Mouse (Mus musculus): Measurements from ENCODE around the gene Cers1. TPM values are rescaled to one million over a fixed set of nuclear protein-coding genes. Genes with fewer than 3 reads are reported as not detected.

The Cers1 gene
- polyA plus RNA-seq, 1 experiment from 2014 or later: 5.5 TPM

DNA sequence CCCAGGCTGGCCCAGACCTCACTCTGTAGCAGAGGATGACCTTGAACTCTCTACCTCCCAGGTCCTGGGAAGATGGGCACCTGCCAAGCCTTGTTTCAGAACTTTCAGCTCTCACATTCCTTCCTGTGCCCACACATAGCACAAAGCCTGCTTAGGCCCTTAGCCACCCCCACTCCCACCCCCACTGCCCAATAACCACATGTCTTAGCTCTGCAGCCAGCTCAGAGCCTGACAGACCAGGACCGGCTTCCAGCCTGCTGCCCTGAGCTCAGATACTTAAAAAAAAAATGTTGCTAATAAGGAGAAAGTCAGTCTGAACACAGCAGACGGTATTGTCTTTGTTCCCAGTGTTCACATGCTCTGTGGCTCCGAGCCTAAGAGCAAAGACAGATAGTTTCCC, 34.6 kb upstream of the Cers1 start:
- H3K9me3 ChIP-seq (ENCODE audit: control insufficient read depth, low read length): no peaks in the 10 kb centered on the region
- H3K4me3 ChIP-seq (ENCODE audit: low read depth, low read length): no peak overlapping the region
- H3K9ac ChIP-seq (ENCODE audit: low read length): no peak overlapping the region
- H3K36me3 ChIP-seq (ENCODE audit: control insufficient read depth, insufficient read depth, low read length): peaks cover 10% of the 10 kb centered on the region
- WGBS: 43% methylated on average over 3 of the region's 3 CpGs
- no peaks in the 10 kb centered on the region; the same call in 1 of the 2 replicates for H3K27me3 ChIP-seq (ENCODE audit: control insufficient read depth, insufficient read depth, low read length)
- H3K27ac ChIP-seq (ENCODE audit: low read depth, low read length): no peak overlapping the region
- no peak overlapping the region for H3K4me2 ChIP-seq
- DNase-seq (ENCODE audit: low spot score, missing footprints): no peak
- no peak for ATAC-seq (ENCODE audit: low FRiP score)
- peaks cover 13% of the 10 kb centered on the region for H3K4me1 ChIP-seq (ENCODE audit: control insufficient read depth, insufficient read depth, low read length)

GRCm38 (mm10) chr8:70282603-70283135, 32.9 kb upstream of the Cers1 start, which contains the start of gene Homer3:
Homer3 (plus strand) TSS chr8:70282827.
- Histone ChIP-seq H3K9me3 (ENCODE audit: control insufficient read depth, low read length) (peaks cover 9% of the 10 kb centered on the region), H3K27me3 (ENCODE audit: control insufficient read depth, insufficient read depth, low read length) (no peaks in the 10 kb centered on the region; the same call in 1 of the 2 replicates), H3K9ac (ENCODE audit: low read length) (peak within 1 kb of the TSS; percentile 99), H3K36me3 (ENCODE audit: control insufficient read depth, insufficient read depth, low read length) (peaks cover 24% of the 10 kb centered on the region), H3K4me2 (peak within 1 kb of the TSS; percentile 87), H3K4me1 (ENCODE audit: control insufficient read depth, insufficient read depth, low read length) (peaks cover 13% of the 10 kb centered on the region), H3K4me3 (ENCODE audit: low read depth, low read length) (peak within 1 kb of the TSS; percentile 94), H3K27ac (ENCODE audit: low read depth, low read length) (peak within 1 kb of the TSS; percentile 68)
- peak; percentile 94 for ATAC-seq (ENCODE audit: low FRiP score)
- peak; percentile 100 for DNase-seq (ENCODE audit: low spot score, missing footprints)
- under 1% methylated on average over 36 of the region's 36 CpGs for WGBS

DNA sequence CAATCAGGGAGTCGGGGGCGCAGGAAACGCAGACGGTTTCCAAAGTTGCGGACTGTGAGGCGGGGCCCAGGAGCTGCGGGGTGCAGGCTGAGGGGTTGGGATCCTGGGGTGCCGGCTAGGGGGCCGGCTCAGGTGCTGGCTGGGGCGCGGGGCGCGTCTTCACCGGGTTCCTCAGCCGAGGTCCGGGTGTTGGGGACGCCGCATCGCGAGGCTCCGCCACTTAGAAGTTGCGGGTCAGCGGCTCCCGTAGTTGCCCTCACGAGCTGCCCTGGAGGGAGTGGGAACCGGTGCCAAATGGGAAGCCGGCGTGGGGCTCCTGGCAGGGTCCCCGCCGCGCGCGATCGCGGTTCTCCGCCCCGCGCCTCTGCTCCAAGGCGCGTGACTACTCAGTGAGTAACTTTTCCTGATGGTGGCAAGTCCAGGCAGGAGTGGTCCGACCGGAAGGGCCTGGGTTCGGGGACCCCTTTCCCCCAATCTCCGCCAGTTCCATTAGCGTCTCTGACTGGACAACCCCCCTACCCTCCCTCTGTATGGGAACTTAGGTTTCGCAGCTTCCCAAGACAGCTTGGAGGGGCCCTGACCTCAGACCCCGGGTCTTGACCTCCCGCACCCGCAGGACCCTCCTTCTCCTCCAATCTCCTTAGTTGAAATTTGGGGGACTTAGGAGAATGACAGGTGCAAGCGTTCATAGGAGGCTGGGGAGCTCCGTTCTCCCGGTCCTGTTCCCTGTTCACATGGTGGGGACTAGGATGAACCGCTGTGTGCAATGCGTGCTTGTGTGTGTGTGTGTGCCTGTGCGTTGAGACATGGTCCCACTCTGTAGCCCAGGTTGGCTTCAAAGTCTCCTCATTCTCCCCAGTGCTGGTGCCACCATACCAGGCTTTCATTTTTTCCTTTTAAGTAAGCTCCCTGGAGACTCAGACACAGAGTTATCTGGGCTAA, 32.2 kb upstream of the Cers1 start:
- Histone ChIP-seq H3K4me2 (peak overlapping the region; percentile 87), H3K9ac (ENCODE audit: low read length) (peak overlapping the region; percentile 99), H3K4me1 (ENCODE audit: control insufficient read depth, insufficient read depth, low read length) (peaks cover 13% of the 10 kb centered on the region), H3K27me3 (ENCODE audit: control insufficient read depth, insufficient read depth, low read length) (no peaks in the 10 kb centered on the region; the same call in 1 of the 2 replicates), H3K27ac (ENCODE audit: low read depth, low read length) (peak overlapping the region; percentile 68), H3K4me3 (ENCODE audit: low read depth, low read length) (peak overlapping the region; percentile 94), H3K36me3 (ENCODE audit: control insufficient read depth, insufficient read depth, low read length) (peaks cover 27% of the 10 kb centered on the region), H3K9me3 (ENCODE audit: control insufficient read depth, low read length) (peaks cover 9% of the 10 kb centered on the region)
- 1% methylated on average over 47 of the region's 55 CpGs for WGBS
- DNase-seq (ENCODE audit: low spot score, missing footprints): peak; percentile 90
- no peak; the same call in 1 of the 2 replicates for ATAC-seq (ENCODE audit: low FRiP score)

- ATAC-seq (ENCODE audit: low FRiP score): no peak
- H3K4me3 ChIP-seq (ENCODE audit: low read depth, low read length): 0 out of 2 replicates have a peak overlapping the region, but pooled peaks have one; percentile 2
- H3K4me2 ChIP-seq: peak overlapping the region; percentile 21
- no peak overlapping the region for H3K27ac ChIP-seq (ENCODE audit: low read depth, low read length)
- no peaks in the 10 kb centered on the region; the same call in 1 of the 2 replicates for H3K27me3 ChIP-seq (ENCODE audit: control insufficient read depth, insufficient read depth, low read length)
- peaks cover 13% of the 10 kb centered on the region for H3K4me1 ChIP-seq (ENCODE audit: control insufficient read depth, insufficient read depth, low read length)
- H3K9ac ChIP-seq (ENCODE audit: low read length): no peak overlapping the region
- peaks cover 9% of the 10 kb centered on the region for H3K9me3 ChIP-seq (ENCODE audit: control insufficient read depth, low read length)
- DNase-seq (ENCODE audit: low spot score, missing footprints): no peak
- H3K36me3 ChIP-seq (ENCODE audit: control insufficient read depth, insufficient read depth, low read length): peaks cover 29% of the 10 kb centered on the region
- 69% methylated on average over 5 of the region's 5 CpGs for WGBS
Observed at GRCm38 (mm10) chr8:70284421-70284820, 31.2 kb upstream of the Cers1 start.

GRCm38 (mm10) chr8:70285304-70285703, 30.3 kb upstream of the Cers1 start:
- ATAC-seq (ENCODE audit: low FRiP score): no peak
- no peak overlapping the region for H3K4me3 ChIP-seq (ENCODE audit: low read depth, low read length)
- no peak overlapping the region for H3K4me2 ChIP-seq
- WGBS: 96% methylated on average over 15 of the region's 15 CpGs
- DNase-seq (ENCODE audit: low spot score, missing footprints): no peak
- no peak overlapping the region for H3K9ac ChIP-seq (ENCODE audit: low read length)
- H3K4me1 ChIP-seq (ENCODE audit: control insufficient read depth, insufficient read depth, low read length): peaks cover 13% of the 10 kb centered on the region
- peaks cover 9% of the 10 kb centered on the region for H3K9me3 ChIP-seq (ENCODE audit: control insufficient read depth, low read length)
- H3K27me3 ChIP-seq (ENCODE audit: control insufficient read depth, insufficient read depth, low read length): no peaks in the 10 kb centered on the region
- no peak overlapping the region for H3K27ac ChIP-seq (ENCODE audit: low read depth, low read length)
- H3K36me3 ChIP-seq (ENCODE audit: control insufficient read depth, insufficient read depth, low read length): peaks cover 35% of the 10 kb centered on the region

GRCm38 (mm10) chr8:70286737-70287136, 28.8 kb upstream of the Cers1 start:
- no peak for ATAC-seq (ENCODE audit: low FRiP score)
- H3K36me3 ChIP-seq (ENCODE audit: control insufficient read depth, insufficient read depth, low read length): peaks cover 49% of the 10 kb centered on the region
- no peak overlapping the region for H3K27ac ChIP-seq (ENCODE audit: low read depth, low read length)
- no peak overlapping the region for H3K4me2 ChIP-seq
- DNase-seq (ENCODE audit: low spot score, missing footprints): no peak
- no peak overlapping the region for H3K4me3 ChIP-seq (ENCODE audit: low read depth, low read length)
- peaks cover 9% of the 10 kb centered on the region for H3K9me3 ChIP-seq (ENCODE audit: control insufficient read depth, low read length)
- WGBS: 87% methylated on average over 8 of the region's 8 CpGs
- H3K4me1 ChIP-seq (ENCODE audit: control insufficient read depth, insufficient read depth, low read length): peaks cover 13% of the 10 kb centered on the region
- H3K9ac ChIP-seq (ENCODE audit: low read length): no peak overlapping the region
- no peaks in the 10 kb centered on the region for H3K27me3 ChIP-seq (ENCODE audit: control insufficient read depth, insufficient read depth, low read length)

GRCm38 (mm10) chr8:70293988-70294405, 21.6 kb upstream of the Cers1 start:
- Histone ChIP-seq H3K36me3 (ENCODE audit: control insufficient read depth, insufficient read depth, low read length) (peaks cover 44% of the 10 kb centered on the region), H3K27me3 (ENCODE audit: control insufficient read depth, insufficient read depth, low read length) (no peaks in the 10 kb centered on the region), H3K4me3 (ENCODE audit: low read depth, low read length) (no peak overlapping the region), H3K4me2 (no peak overlapping the region), H3K9ac (ENCODE audit: low read length) (no peak overlapping the region), H3K4me1 (ENCODE audit: control insufficient read depth, insufficient read depth, low read length) (no peaks in the 10 kb centered on the region), H3K9me3 (ENCODE audit: control insufficient read depth, low read length) (no peaks in the 10 kb centered on the region), H3K27ac (ENCODE audit: low read depth, low read length) (no peak overlapping the region)
- no peak for DNase-seq (ENCODE audit: low spot score, missing footprints)
- 79% methylated on average over 5 of the region's 5 CpGs for WGBS
- ATAC-seq (ENCODE audit: low FRiP score): no peak

- H3K4me1 ChIP-seq (ENCODE audit: control insufficient read depth, insufficient read depth, low read length): peaks cover 15% of the 10 kb centered on the region
- no peak overlapping the region for H3K4me2 ChIP-seq
- H3K9me3 ChIP-seq (ENCODE audit: control insufficient read depth, low read length): no peaks in the 10 kb centered on the region
- ATAC-seq (ENCODE audit: low FRiP score) (no peak), DNase-seq (ENCODE audit: low spot score, missing footprints) (no peak)
- H3K27ac ChIP-seq (ENCODE audit: low read depth, low read length): no peak overlapping the region
- H3K4me3 ChIP-seq (ENCODE audit: low read depth, low read length): no peak overlapping the region
- 90% methylated on average over 3 of the region's 3 CpGs for WGBS
- no peaks in the 10 kb centered on the region for H3K27me3 ChIP-seq (ENCODE audit: control insufficient read depth, insufficient read depth, low read length)
- H3K9ac ChIP-seq (ENCODE audit: low read length): no peak overlapping the region
- H3K36me3 ChIP-seq (ENCODE audit: control insufficient read depth, insufficient read depth, low read length): peaks cover 13% of the 10 kb centered on the region
Observed at GRCm38 (mm10) chr8:70300881-70301280, 14.7 kb upstream of the Cers1 start.

GRCm38 (mm10) chr8:70302358-70302890, 13.2 kb upstream of the Cers1 start, which contains the start of the genes Ddx49 and Cope:
Ddx49 (minus strand) TSS chr8:70302489.
Cope (plus strand) TSS chr8:70302518.
- H3K4me2 ChIP-seq: peak within 1 kb of the TSS; percentile 93
- no peaks in the 10 kb centered on the region for H3K9me3 ChIP-seq (ENCODE audit: control insufficient read depth, low read length)
- H3K27ac ChIP-seq (ENCODE audit: low read depth, low read length): no peak within 1 kb of the TSS
- H3K27me3 ChIP-seq (ENCODE audit: control insufficient read depth, insufficient read depth, low read length): no peaks in the 10 kb centered on the region
- under 1% methylated on average over 40 of the region's 40 CpGs for WGBS
- ATAC-seq (ENCODE audit: low FRiP score) (peak; percentile 94), DNase-seq (ENCODE audit: low spot score, missing footprints) (peak; percentile 100)
- peak within 1 kb of the TSS; percentile 84 for H3K4me3 ChIP-seq (ENCODE audit: low read depth, low read length)
- H3K9ac ChIP-seq (ENCODE audit: low read length): peak within 1 kb of the TSS; percentile 80
- H3K4me1 ChIP-seq (ENCODE audit: control insufficient read depth, insufficient read depth, low read length): peaks cover 15% of the 10 kb centered on the region
- peaks cover 13% of the 10 kb centered on the region for H3K36me3 ChIP-seq (ENCODE audit: control insufficient read depth, insufficient read depth, low read length)

Measured in midbrain, embryonic 11.5 days (tissue).